Mouse (Mus musculus) forebrain, postnatal 0 days (tissue): ENCODE measurements at regions not wholly inside any gene's neighbourhood (a gene's known extent, or its start where the extent isn't known, plus 50 kb on each side); places are given as distances from the start of the nearest gene placed in this dataset.
"Not testable (repeated sequence)": the region's sequence is repeated elsewhere in the genome, so short reads cannot be mapped to it uniquely, and the experiment has no call there.

Source experiments
- ATAC-seq: fragments of 200-750 bp; cut with Nextera tagmentation; 2 replicates; pipeline ENCODE4 v1.8.0; 2017; ENCODE audit warnings: mild to moderate bottlenecking, moderate library complexity
- DNase-seq: peaks from one replicate; pipeline ENCODE4 v3.0.0-alpha.2; 2015
- H3K27ac ChIP-seq: fragments of 300-500 bp; sonication (generic); 2 replicates; pipeline ENCODE4 v1.5.1; 2014; ENCODE audit warnings: low read depth, mild to moderate bottlenecking, antibody characterized with exemption, low read length, moderate library complexity, mixed read lengths
- H3K27me3 ChIP-seq: fragments of 300-500 bp; sonication (generic); 2 replicates; pipeline ENCODE4 v1.6.1; 2014; ENCODE audit warnings: mild to moderate bottlenecking, low read length, mixed read lengths; ENCODE audit not compliant: insufficient read depth
- H3K36me3 ChIP-seq: fragments of 300-500 bp; sonication (generic); 2 replicates; pipeline ENCODE4 v1.6.1; 2014; ENCODE audit warnings: mild to moderate bottlenecking, moderate library complexity; ENCODE audit not compliant: insufficient read depth
- H3K4me1 ChIP-seq: fragments of 300-500 bp; sonication (generic); 2 replicates; pipeline ENCODE4 v1.6.1; 2014; ENCODE audit warnings: antibody characterized with exemption; ENCODE audit not compliant: insufficient read depth
- H3K4me2 ChIP-seq: fragments of 300-500 bp; sonication (generic); 2 replicates; pipeline ENCODE4 v1.6.1; 2014; ENCODE audit warnings: low read depth, mild to moderate bottlenecking, moderate library complexity
- H3K4me3 ChIP-seq: fragments of 300-500 bp; sonication (generic); 2 replicates; pipeline ENCODE4 v1.5.1; 2014; ENCODE audit warnings: low read depth, low read length, mixed read lengths
- H3K9ac ChIP-seq: fragments of 300-500 bp; sonication (generic); 2 replicates; pipeline ENCODE4 v1.6.1; 2014; ENCODE audit warnings: mild to moderate bottlenecking
- H3K9me3 ChIP-seq: fragments of 300-500 bp; sonication (generic); 2 replicates; pipeline ENCODE4 v1.6.1; 2016; ENCODE audit warnings: low read length
- CTCF ChIP-seq: sonication (generic); IDR thresholded peaks from 2 replicates; pipeline ENCODE4 v1.5.1; 2016; ENCODE audit warnings: antibody characterized with exemption, control low read depth, low read depth
- WGBS: fragments of 180-500 bp; shearing (Covaris S2); extraction: QIAGEN DNeasy Blood & Tissue Kit; methylation state at CpG from one replicate; pipeline ENCODE4 v1.1.7; 2014; 5-methylcytosine and 5-hydroxymethylcytosine counted together

- no peak overlapping the region for H3K4me2 ChIP-seq
- H3K4me1 ChIP-seq: no peaks in the 10 kb centered on the region
- no peak for ATAC-seq
- no peaks in the 10 kb centered on the region for H3K36me3 ChIP-seq
- no peaks in the 10 kb centered on the region for H3K9me3 ChIP-seq
- TF ChIP-seq CTCF: no peak
- H3K4me3 ChIP-seq: no peak overlapping the region
- no peak overlapping the region for H3K9ac ChIP-seq
- no peak for DNase-seq
- no peaks in the 10 kb centered on the region for H3K27me3 ChIP-seq
- no peak overlapping the region for H3K27ac ChIP-seq
- WGBS: 71% methylated on average over 2 of the region's 2 CpGs
Observed at GRCm38 (mm10) chr10:96711993-96712392, 95.2 kb downstream of the Btg1 start.

DNA sequence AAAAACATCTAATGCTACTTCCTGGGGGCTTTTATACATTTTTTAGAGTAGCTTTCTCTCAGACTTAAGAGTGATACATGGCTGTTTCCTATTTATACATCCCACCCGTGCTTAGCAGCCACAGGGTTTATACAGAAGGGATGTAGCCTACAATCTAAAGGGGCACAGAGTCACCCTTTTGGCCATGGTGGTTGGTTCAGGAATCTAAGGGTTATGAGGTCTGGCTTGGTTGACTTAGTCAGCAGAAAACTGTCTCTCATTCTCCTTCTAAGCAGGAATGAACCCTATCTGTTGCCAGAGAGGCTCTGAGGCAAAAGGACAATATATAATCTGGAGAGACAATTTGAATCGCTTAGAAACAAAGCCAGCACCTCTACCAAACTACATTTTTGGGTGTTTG lies 97.9 kb downstream of the Btg1 start:
- 86% methylated on average over 2 of the region's 2 CpGs for WGBS
- H3K9me3 ChIP-seq: no peaks in the 10 kb centered on the region
- no peak overlapping the region for H3K9ac ChIP-seq
- H3K4me3 ChIP-seq: no peak overlapping the region
- DNase-seq (no peak), ATAC-seq (no peak)
- H3K27me3 ChIP-seq: no peaks in the 10 kb centered on the region
- no peaks in the 10 kb centered on the region for H3K36me3 ChIP-seq
- no peak overlapping the region for H3K4me2 ChIP-seq
- no peak overlapping the region for H3K27ac ChIP-seq
- H3K4me1 ChIP-seq: no peaks in the 10 kb centered on the region
- TF ChIP-seq CTCF: no peak

- no peak overlapping the region for H3K4me3 ChIP-seq
- DNase-seq (no peak), ATAC-seq (no peak; the same call in 1 of the 2 replicates)
- no peaks in the 10 kb centered on the region for H3K27me3 ChIP-seq
- H3K36me3 ChIP-seq: no peaks in the 10 kb centered on the region
- no peaks in the 10 kb centered on the region for H3K9me3 ChIP-seq
- H3K27ac ChIP-seq: no peak overlapping the region
- H3K4me2 ChIP-seq: no peak overlapping the region
- no peak for TF ChIP-seq CTCF
- WGBS: 18% methylated on average over 7 of the region's 7 CpGs
- H3K9ac ChIP-seq: no peak overlapping the region
- no peaks in the 10 kb centered on the region for H3K4me1 ChIP-seq
Observed at GRCm38 (mm10) chr10:96717281-96717680, 100.5 kb downstream of the Btg1 start.

GRCm38 (mm10) chr10:96718706-96719105 lies 101.9 kb downstream of the Btg1 start:
- not testable (repeated sequence) for ATAC-seq, H3K9me3 ChIP-seq, H3K4me3 ChIP-seq, H3K27ac ChIP-seq, H3K27me3 ChIP-seq, H3K4me1 ChIP-seq, DNase-seq, H3K36me3 ChIP-seq, H3K4me2 ChIP-seq, H3K9ac ChIP-seq
- 96% methylated on average over 7 of the region's 7 CpGs for WGBS

DNA sequence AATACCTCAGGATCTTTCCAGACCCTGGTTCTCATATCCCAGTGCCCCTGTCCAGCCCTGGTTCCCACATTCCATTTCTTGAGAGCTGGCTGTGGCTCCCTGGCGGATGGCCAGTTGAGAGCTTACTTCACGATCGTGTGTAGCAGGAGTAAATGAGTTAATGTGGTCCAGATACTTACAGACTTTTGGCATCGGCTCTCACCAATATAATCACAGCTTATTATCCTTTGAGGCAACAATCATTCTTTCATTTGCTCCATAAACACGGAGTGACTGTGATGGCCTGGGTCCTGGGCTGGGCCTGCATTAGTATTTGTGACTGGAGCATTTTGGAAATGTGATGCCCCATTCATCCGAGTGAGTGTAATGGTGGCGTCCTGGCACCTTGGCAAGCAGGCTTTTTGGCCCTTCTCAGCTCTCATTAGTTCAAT lies 103.5 kb downstream of the Btg1 start:
- Histone ChIP-seq H3K9me3 (no peaks in the 10 kb centered on the region), H3K27ac (no peak overlapping the region), H3K4me1 (no peaks in the 10 kb centered on the region), H3K9ac (no peak overlapping the region), H3K4me3 (no peak overlapping the region), H3K36me3 (no peaks in the 10 kb centered on the region), H3K27me3 (no peaks in the 10 kb centered on the region), H3K4me2 (no peak overlapping the region)
- 24% methylated on average over 7 of the region's 7 CpGs for WGBS
- TF ChIP-seq CTCF: no peak
- ATAC-seq (peak; percentile 79), DNase-seq (peak; percentile 59)

DNA sequence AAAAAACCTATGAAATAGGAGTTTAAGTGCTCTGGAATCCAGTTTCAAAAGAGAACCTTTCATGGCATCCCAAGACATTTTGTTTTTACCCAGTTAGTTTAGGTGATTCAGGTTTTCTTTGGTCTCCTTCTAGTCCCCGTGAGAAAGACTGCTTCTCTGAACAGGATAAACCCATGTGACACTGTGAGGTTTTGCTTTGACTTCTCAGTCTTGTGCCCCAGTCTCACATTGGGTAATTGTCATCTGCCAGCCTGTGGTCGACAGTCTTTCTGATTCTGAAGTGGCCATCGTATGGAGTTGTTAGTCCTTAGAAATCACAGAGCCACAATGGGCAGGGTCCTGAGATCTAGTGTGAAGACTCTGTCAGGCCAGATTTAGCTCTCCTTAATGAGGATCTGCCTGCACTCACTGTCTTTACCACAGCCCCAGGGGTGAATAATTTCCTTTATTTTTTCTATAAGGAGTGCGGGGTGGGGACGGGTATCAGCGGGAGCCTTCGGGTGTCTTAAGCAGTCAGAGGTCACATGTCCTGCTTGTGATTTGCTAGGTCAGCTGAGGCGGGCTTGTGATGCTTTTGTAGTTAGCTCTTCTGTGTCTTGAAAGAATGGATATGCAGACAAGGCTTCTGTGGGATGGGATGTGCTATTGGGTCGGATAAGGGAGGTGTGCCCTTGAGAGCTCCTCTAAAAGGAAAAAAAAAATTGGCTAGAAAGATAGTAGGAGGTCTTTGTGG lies 104.3 kb downstream of the Btg1 start:
- WGBS: 17% methylated on average over 9 of the region's 9 CpGs
- H3K36me3 ChIP-seq: no peaks in the 10 kb centered on the region
- ATAC-seq (no peak), DNase-seq (no peak)
- no peaks in the 10 kb centered on the region for H3K4me1 ChIP-seq
- H3K9ac ChIP-seq: no peak overlapping the region
- H3K9me3 ChIP-seq: no peaks in the 10 kb centered on the region
- H3K27ac ChIP-seq: no peak overlapping the region
- H3K4me2 ChIP-seq: no peak overlapping the region
- TF ChIP-seq CTCF: no peak
- H3K27me3 ChIP-seq: no peaks in the 10 kb centered on the region
- H3K4me3 ChIP-seq: no peak overlapping the region

GRCm38 (mm10) chr10:96722491-96722890 lies 105.7 kb downstream of the Btg1 start:
- 0 out of 2 replicates have a peak overlapping the region, but pooled peaks have one; percentile 15 for H3K27ac ChIP-seq
- H3K4me1 ChIP-seq: no peaks in the 10 kb centered on the region
- TF ChIP-seq CTCF: no peak
- H3K4me3 ChIP-seq: no peak overlapping the region
- no peak overlapping the region for H3K9ac ChIP-seq
- ATAC-seq (peak; percentile 81), DNase-seq (peak; percentile 51)
- H3K9me3 ChIP-seq: no peaks in the 10 kb centered on the region
- H3K4me2 ChIP-seq: no peak overlapping the region; the same call in 1 of the 2 replicates
- no peaks in the 10 kb centered on the region for H3K27me3 ChIP-seq
- WGBS: 18% methylated on average over 9 of the region's 9 CpGs
- no peaks in the 10 kb centered on the region for H3K36me3 ChIP-seq
